Mouse (Mus musculus) heart, embryonic 11.5 days (tissue): ENCODE data around the gene Cnpy3. TPM values are rescaled to one million over a fixed set of nuclear protein-coding genes. Genes with fewer than 3 reads are reported as not detected.

Source experiments
- ATAC-seq: fragments of 200-750 bp; cut with Nextera tagmentation; replicated peaks from 2 replicates; pipeline ENCODE4 v1.8.0; 2017; ENCODE audit warnings: moderate library complexity; ENCODE audit not compliant: insufficient number of reproducible peaks, low FRiP score, low TSS enrichment
- H3K27ac ChIP-seq: fragments of 300-500 bp; sonication (generic); 2 replicates; pipeline ENCODE4 v1.5.1; 2014; ENCODE audit warnings: mild to moderate bottlenecking, low read depth, low read length
- H3K27me3 ChIP-seq: fragments of 300-500 bp; sonication (generic); 2 replicates; pipeline ENCODE4 v1.6.1; 2014; ENCODE audit warnings: mild to moderate bottlenecking, low read length, mixed read lengths; ENCODE audit not compliant: control insufficient read depth, insufficient read depth
- H3K36me3 ChIP-seq: fragments of 300-500 bp; sonication (generic); 2 replicates; pipeline ENCODE4 v1.6.1; 2014; ENCODE audit warnings: mild to moderate bottlenecking, low read length, moderate library complexity, mixed read lengths; ENCODE audit not compliant: control insufficient read depth, insufficient read depth
- H3K4me1 ChIP-seq: fragments of 300-500 bp; sonication (generic); 2 replicates; pipeline ENCODE4 v1.6.1; 2014; ENCODE audit warnings: low read length; ENCODE audit not compliant: control insufficient read depth, insufficient read depth
- H3K4me2 ChIP-seq: fragments of 300-500 bp; sonication (generic); 2 replicates; pipeline ENCODE4 v1.6.1; 2014; ENCODE audit warnings: mild to moderate bottlenecking, moderate library complexity
- H3K4me3 ChIP-seq: fragments of 300-500 bp; sonication (generic); 2 replicates; pipeline ENCODE4 v1.5.1; 2014; ENCODE audit warnings: low read depth, low read length
- H3K9ac ChIP-seq: fragments of 300-500 bp; sonication (generic); 2 replicates; pipeline ENCODE4 v1.6.1; 2014; ENCODE audit warnings: mild to moderate bottlenecking, low read depth, low read length, moderate library complexity
- H3K9me3 ChIP-seq: fragments of 300-500 bp; sonication (generic); replicated peaks from 2 replicates; pipeline ENCODE4 v1.6.1; 2016; ENCODE audit warnings: low read length; ENCODE audit not compliant: control insufficient read depth
- WGBS: fragments of 180-500 bp; shearing (Covaris S2); extraction: QIAGEN DNeasy Blood & Tissue Kit; methylation state at CpG from one replicate; pipeline ENCODE4 v1.1.7; 2014; ENCODE audit not compliant: insufficient replicate concordance; 5-methylcytosine and 5-hydroxymethylcytosine counted together
- polyA plus RNA-seq: library from polyadenylated mRNA; unstranded; fragments of >200 nt; fragmentation: Nextera tagmentation; extraction: Ambion mirVana; gene quantifications from 2 replicates; pipeline ENCODE4 v1.2.1, GENCODE M21; 2014

Cnpy3 gene
- polyA plus RNA-seq, 1 experiment from 2014 or later: 46.5 TPM

GRCm38 (mm10) chr17:46694517-46695063 is 57.4 kb downstream of the Cnpy3 start:
- WGBS: 88% methylated on average over 1 of the region's 1 CpGs
- no peak overlapping the region for H3K27ac ChIP-seq
- no peak for ATAC-seq

GRCm38 (mm10) chr17:46691390-46691789 is 60.6 kb downstream of the Cnpy3 start:
- Histone ChIP-seq H3K36me3 (0 out of 2 replicates have a peak, but pooled peaks cover under 1% of the 10 kb centered on the region), H3K4me3 (no peak overlapping the region), H3K4me1 (peaks cover 4% of the 10 kb centered on the region; the same call in 1 of the 2 replicates), H3K9ac (no peak overlapping the region), H3K4me2 (no peak overlapping the region), H3K27ac (no peak overlapping the region), H3K9me3 (no peaks in the 10 kb centered on the region), H3K27me3 (no peaks in the 10 kb centered on the region)
- no peak for ATAC-seq
- 91% methylated on average over 2 of the region's 2 CpGs for WGBS

More at GRCm38 (mm10) chr17:46694517-46695063, 57.4 kb downstream of the Cnpy3 start:
- H3K9me3 ChIP-seq: no peaks in the 10 kb centered on the region
- H3K4me3 ChIP-seq: no peak overlapping the region
- H3K9ac ChIP-seq: no peak overlapping the region
- H3K4me1 ChIP-seq: peaks cover 4% of the 10 kb centered on the region; the same call in 1 of the 2 replicates
- H3K27me3 ChIP-seq: no peaks in the 10 kb centered on the region
- no peak overlapping the region for H3K4me2 ChIP-seq
- no peaks in the 10 kb centered on the region; the same call in 1 of the 2 replicates for H3K36me3 ChIP-seq

GRCm38 (mm10) chr17:46690665-46691064 is 61.3 kb downstream of the Cnpy3 start:
- ATAC-seq: no peak
- H3K9ac ChIP-seq: no peak overlapping the region
- no peaks in the 10 kb centered on the region for H3K27me3 ChIP-seq
- H3K4me3 ChIP-seq: no peak overlapping the region
- 73% methylated on average over 12 of the region's 12 CpGs for WGBS
- no peaks in the 10 kb centered on the region for H3K9me3 ChIP-seq
- H3K27ac ChIP-seq: no peak overlapping the region
- H3K36me3 ChIP-seq: peaks cover 7% of the 10 kb centered on the region
- peaks cover 4% of the 10 kb centered on the region; the same call in 1 of the 2 replicates for H3K4me1 ChIP-seq
- no peak overlapping the region for H3K4me2 ChIP-seq

GRCm38 (mm10) chr17:46685913-46686312 is 66.1 kb downstream of the Cnpy3 start:
- no peak for ATAC-seq
- no peak overlapping the region for H3K27ac ChIP-seq
- H3K9ac ChIP-seq: no peak overlapping the region
- no peaks in the 10 kb centered on the region for H3K9me3 ChIP-seq
- H3K4me2 ChIP-seq: no peak overlapping the region
- H3K36me3 ChIP-seq: peaks cover 28% of the 10 kb centered on the region
- H3K4me1 ChIP-seq: peaks cover 12% of the 10 kb centered on the region
- WGBS: 87% methylated on average over 6 of the region's 6 CpGs
- H3K27me3 ChIP-seq: no peaks in the 10 kb centered on the region
- no peak overlapping the region for H3K4me3 ChIP-seq

Other genes with a start within 250 kb of the Cnpy3 start
- 2.5 and 4.4 TPM in 2 replicates for gene Cul9, start 205.8 kb downstream of the Cnpy3 start, polyA plus RNA-seq
- 14.6 and 15.0 TPM in 2 replicates for gene Srf, start 196.0 kb downstream of the Cnpy3 start, polyA plus RNA-seq
- 18.8 and 22.8 TPM in 2 replicates for gene Ptk7, start 122.7 kb downstream of the Cnpy3 start, polyA plus RNA-seq
- gene Klc4, start 106.2 kb downstream of the Cnpy3 start, polyA plus RNA-seq: 16.5 and 18.0 TPM in 2 replicates
- gene Mrpl2, start 106.0 kb downstream of the Cnpy3 start, polyA plus RNA-seq: 110 and 119 TPM in 2 replicates
- gene Cul7, start 101.9 kb downstream of the Cnpy3 start, polyA plus RNA-seq: 33.6 and 36.2 TPM in 2 replicates
- gene Rrp36, start 77.9 kb downstream of the Cnpy3 start, polyA plus RNA-seq: 37.0 and 40.8 TPM in 2 replicates
- 142 and 154 TPM in 2 replicates for gene Mea1, start 73.4 kb downstream of the Cnpy3 start, polyA plus RNA-seq
- 117 and 143 TPM in 2 replicates for gene Klhdc3, start 71.3 kb downstream of the Cnpy3 start, polyA plus RNA-seq
- 52.5 and 63.6 TPM in 2 replicates for gene Ppp2r5d, start 47.1 kb downstream of the Cnpy3 start, polyA plus RNA-seq
- 9.0 and 9.7 TPM in 2 replicates for gene Pex6, start 40.8 kb downstream of the Cnpy3 start, polyA plus RNA-seq
- gene Gnmt, start 23.0 kb downstream of the Cnpy3 start, polyA plus RNA-seq: 0.61 and 1.0 TPM in 2 replicates
- gene Ptcra, start 11.5 kb upstream of the Cnpy3 start, polyA plus RNA-seq: 0.24 and 0.34 TPM in 2 replicates
- gene 2310039H08Rik, start 20.4 kb upstream of the Cnpy3 start, polyA plus RNA-seq: 43.9 and 45.3 TPM in 2 replicates
- gene Rpl7l1, start 30.5 kb upstream of the Cnpy3 start, polyA plus RNA-seq: 115 and 116 TPM in 2 replicates
- 4.1 and 4.9 TPM in 2 replicates for gene Bicral, start 106.3 kb upstream of the Cnpy3 start, polyA plus RNA-seq
- 53.4 and 54.1 TPM in 2 replicates for gene Tbcc, start 138.5 kb upstream of the Cnpy3 start, polyA plus RNA-seq
- not detected in 2 replicates for gene Prph2, start 158.2 kb upstream of the Cnpy3 start, polyA plus RNA-seq